Mouse (Mus musculus): Measurements from ENCODE around the gene Mgat2.

Mgat2 gene

GRCm38 (mm10) chr12:69213186-69213777, 29.3 kb downstream of the Mgat2 start:
- no peak for DNase-seq (ENCODE audit: low spot score)

DNA sequence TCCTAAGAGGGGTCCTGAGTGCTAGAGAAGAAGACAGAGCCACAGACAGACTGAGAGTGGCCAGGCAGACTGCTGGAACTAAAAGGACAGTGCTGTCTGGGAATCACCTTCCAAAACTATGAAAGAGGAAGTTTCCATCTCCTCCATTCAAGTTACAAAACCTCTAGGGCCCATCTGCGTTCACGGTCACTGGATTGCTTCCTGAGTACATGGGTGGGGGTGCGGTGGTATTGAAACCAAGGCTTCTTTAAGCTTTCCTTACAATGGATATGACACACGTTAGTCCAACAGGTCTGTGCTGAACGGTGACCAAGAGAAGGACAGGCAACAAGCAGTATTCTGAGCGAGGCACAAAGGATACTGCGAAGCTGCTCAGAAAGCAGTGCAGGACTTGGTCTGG, 30.4 kb downstream of the Mgat2 start:
- no peak for DNase-seq (ENCODE audit: low spot score)

GRCm38 (mm10) chr12:69215000-69215785, 31.2 kb downstream of the Mgat2 start:
- no peak for DNase-seq (ENCODE audit: low spot score)

- no peak for DNase-seq (ENCODE audit: low spot score)
Observed at GRCm38 (mm10) chr12:69216587-69216986, 32.6 kb downstream of the Mgat2 start.

- no peak for DNase-seq (ENCODE audit: low spot score)
Observed at GRCm38 (mm10) chr12:69220613-69221277, 36.8 kb downstream of the Mgat2 start.

- peak; percentile 91 for DNase-seq (ENCODE audit: low spot score)
Observed at GRCm38 (mm10) chr12:69227776-69228466, 44.0 kb downstream of the Mgat2 start, which contains the start of gene Pole2. Gene Pole2 (minus strand): TSS chr12:69228195.

GRCm38 (mm10) chr12:69229251-69229650, 45.3 kb downstream of the Mgat2 start:
- DNase-seq (ENCODE audit: low spot score) = no peak

- DNase-seq (ENCODE audit: low spot score) = no peak
Observed at GRCm38 (mm10) chr12:69235782-69236181, 51.8 kb downstream of the Mgat2 start.
